Mouse (Mus musculus): ENCODE measurements at regions not wholly inside any gene's neighbourhood (a gene's known extent, or its start where the extent isn't known, plus 50 kb on each side); places are given as distances from the start of the nearest gene placed in this dataset.

GRCm38 (mm10) chr4:127736781-127737180 is 234.0 kb downstream of the CK137956 start:
- 55% methylated on average over 2 of the region's 2 CpGs for WGBS (ENCODE audit: insufficient replicate concordance)
- Histone ChIP-seq H3K9ac (replicated peaks) (no peak overlapping the region), H3K27ac (ENCODE audit: low read depth) (no peak overlapping the region), H3K27me3 (ENCODE audit: insufficient read depth, low read length) (no peaks in the 10 kb centered on the region), H3K4me2 (ENCODE audit: low read depth, low read length) (no peak overlapping the region), H3K4me3 (ENCODE audit: low read depth, low read length) (no peak overlapping the region), H3K4me1 (ENCODE audit: insufficient read depth) (no peaks in the 10 kb centered on the region), H3K36me3 (replicated peaks; ENCODE audit: insufficient read depth, low read length) (no peaks in the 10 kb centered on the region), H3K9me3 (ENCODE audit: low read length) (no peaks in the 10 kb centered on the region)
- no peak for ATAC-seq
- no peak for DNase-seq
- TF ChIP-seq EP300 (IDR thresholded peaks at IDR 0.05; ENCODE audit: low read depth) (no peak), CTCF (IDR thresholded peaks at IDR 0.05; ENCODE audit: low read depth) (no peak)

GRCm38 (mm10) chr4:127736151-127736550 is 234.6 kb downstream of the CK137956 start:
- WGBS (ENCODE audit: insufficient replicate concordance), result 70% methylated on average over 5 of the region's 5 CpGs
- no peaks in the 10 kb centered on the region for H3K36me3 ChIP-seq (replicated peaks; ENCODE audit: insufficient read depth, low read length)
- H3K9me3 ChIP-seq (ENCODE audit: low read length), result no peaks in the 10 kb centered on the region
- no peak overlapping the region for H3K4me3 ChIP-seq (ENCODE audit: low read depth, low read length)
- no peak overlapping the region for H3K4me2 ChIP-seq (ENCODE audit: low read depth, low read length)
- DNase-seq (no peak), ATAC-seq (no peak)
- H3K27ac ChIP-seq (ENCODE audit: low read depth), result no peak overlapping the region
- H3K4me1 ChIP-seq (ENCODE audit: insufficient read depth), result no peaks in the 10 kb centered on the region
- no peaks in the 10 kb centered on the region for H3K27me3 ChIP-seq (ENCODE audit: insufficient read depth, low read length)
- no peak overlapping the region for H3K9ac ChIP-seq (replicated peaks)
- no peak for TF ChIP-seq EP300 (IDR thresholded peaks at IDR 0.05; ENCODE audit: low read depth)
- no peak for TF ChIP-seq CTCF (IDR thresholded peaks at IDR 0.05; ENCODE audit: low read depth)

- Histone ChIP-seq H3K9ac (replicated peaks) (no peak overlapping the region), H3K4me3 (ENCODE audit: low read depth, low read length) (no peak overlapping the region), H3K27ac (ENCODE audit: low read depth) (no peak overlapping the region), H3K9me3 (ENCODE audit: low read length) (no peaks in the 10 kb centered on the region), H3K4me1 (ENCODE audit: insufficient read depth) (no peaks in the 10 kb centered on the region), H3K4me2 (ENCODE audit: low read depth, low read length) (no peak overlapping the region), H3K36me3 (replicated peaks; ENCODE audit: insufficient read depth, low read length) (no peaks in the 10 kb centered on the region), H3K27me3 (ENCODE audit: insufficient read depth, low read length) (no peaks in the 10 kb centered on the region)
- DNase-seq (no peak), ATAC-seq (no peak)
- WGBS (ENCODE audit: insufficient replicate concordance), result 64% methylated on average over 8 of the region's 8 CpGs
- no peak for TF ChIP-seq CTCF (IDR thresholded peaks at IDR 0.05; ENCODE audit: low read depth)
- TF ChIP-seq EP300 (IDR thresholded peaks at IDR 0.05; ENCODE audit: low read depth), result no peak
These were observed 236.1 kb downstream of the CK137956 start for GRCm38 (mm10) chr4:127734641-127735040.

GRCm38 (mm10) chr4:127718661-127719060 is 252.1 kb downstream of the CK137956 start:
- no peak overlapping the region for H3K9ac ChIP-seq (replicated peaks)

GRCm38 (mm10) chr4:127712274-127712673 is 258.5 kb downstream of the CK137956 start:
- TF ChIP-seq CTCF (IDR thresholded peaks at IDR 0.05; ENCODE audit: low read depth) (no peak), EP300 (IDR thresholded peaks at IDR 0.05; ENCODE audit: low read depth) (no peak)
- Histone ChIP-seq H3K4me3 (ENCODE audit: low read depth, low read length) (no peak overlapping the region), H3K36me3 (replicated peaks; ENCODE audit: insufficient read depth, low read length) (no peaks in the 10 kb centered on the region), H3K9ac (replicated peaks) (no peak overlapping the region), H3K4me2 (ENCODE audit: low read depth, low read length) (no peak overlapping the region), H3K9me3 (ENCODE audit: low read length) (no peaks in the 10 kb centered on the region), H3K27ac (ENCODE audit: low read depth) (no peak overlapping the region), H3K4me1 (ENCODE audit: insufficient read depth) (no peaks in the 10 kb centered on the region), H3K27me3 (ENCODE audit: insufficient read depth, low read length) (no peaks in the 10 kb centered on the region)
- ATAC-seq (no peak), DNase-seq (no peak)
- WGBS (ENCODE audit: insufficient replicate concordance), result 90% methylated on average over 10 of the region's 10 CpGs

More at GRCm38 (mm10) chr4:127718661-127719060, 252.1 kb downstream of the CK137956 start:
- TF ChIP-seq CTCF (IDR thresholded peaks at IDR 0.05; ENCODE audit: low read depth) (no peak), EP300 (IDR thresholded peaks at IDR 0.05; ENCODE audit: low read depth) (no peak)
- Histone ChIP-seq H3K27ac (ENCODE audit: low read depth) (no peak overlapping the region), H3K27me3 (ENCODE audit: insufficient read depth, low read length) (no peaks in the 10 kb centered on the region), H3K4me1 (ENCODE audit: insufficient read depth) (no peaks in the 10 kb centered on the region), H3K4me3 (ENCODE audit: low read depth, low read length) (no peak overlapping the region), H3K4me2 (ENCODE audit: low read depth, low read length) (no peak overlapping the region), H3K9me3 (ENCODE audit: low read length) (no peaks in the 10 kb centered on the region), H3K36me3 (replicated peaks; ENCODE audit: insufficient read depth, low read length) (no peaks in the 10 kb centered on the region)
- no peak for DNase-seq
- ATAC-seq, result no peak
- WGBS (ENCODE audit: insufficient replicate concordance), result 67% methylated on average over 5 of the region's 5 CpGs

GRCm38 (mm10) chr4:127710816-127711215 is 259.9 kb downstream of the CK137956 start:
- H3K27me3 ChIP-seq (ENCODE audit: insufficient read depth, low read length), result no peaks in the 10 kb centered on the region
- H3K4me2 ChIP-seq (ENCODE audit: low read depth, low read length), result no peak overlapping the region
- H3K9ac ChIP-seq (replicated peaks), result no peak overlapping the region
- H3K9me3 ChIP-seq (ENCODE audit: low read length), result no peaks in the 10 kb centered on the region
- H3K4me1 ChIP-seq (ENCODE audit: insufficient read depth), result no peaks in the 10 kb centered on the region
- 67% methylated on average over 4 of the region's 4 CpGs for WGBS (ENCODE audit: insufficient replicate concordance)
- no peak overlapping the region for H3K4me3 ChIP-seq (ENCODE audit: low read depth, low read length)
- TF ChIP-seq EP300 (IDR thresholded peaks at IDR 0.05; ENCODE audit: low read depth) (no peak), CTCF (IDR thresholded peaks at IDR 0.05; ENCODE audit: low read depth) (no peak)
- H3K36me3 ChIP-seq (replicated peaks; ENCODE audit: insufficient read depth, low read length), result no peaks in the 10 kb centered on the region
- ATAC-seq (no peak), DNase-seq (no peak)
- no peak overlapping the region for H3K27ac ChIP-seq (ENCODE audit: low read depth)

- Histone ChIP-seq H3K4me2 (ENCODE audit: low read depth, low read length) (no peak overlapping the region), H3K4me1 (ENCODE audit: insufficient read depth) (no peaks in the 10 kb centered on the region), H3K9ac (replicated peaks) (no peak overlapping the region), H3K27me3 (ENCODE audit: insufficient read depth, low read length) (no peaks in the 10 kb centered on the region), H3K9me3 (ENCODE audit: low read length) (no peaks in the 10 kb centered on the region), H3K36me3 (replicated peaks; ENCODE audit: insufficient read depth, low read length) (no peaks in the 10 kb centered on the region), H3K27ac (ENCODE audit: low read depth) (no peak overlapping the region), H3K4me3 (ENCODE audit: low read depth, low read length) (no peak overlapping the region)
- TF ChIP-seq EP300 (IDR thresholded peaks at IDR 0.05; ENCODE audit: low read depth), result no peak
- 71% methylated on average over 6 of the region's 6 CpGs for WGBS (ENCODE audit: insufficient replicate concordance)
- ATAC-seq (no peak), DNase-seq (no peak)
These were observed 261.0 kb downstream of the CK137956 start for GRCm38 (mm10) chr4:127709746-127710145.
